Mouse (Mus musculus) hindbrain, embryonic 12.5 days (tissue): ENCODE measurements around the gene Gm3047. TPM values are rescaled to one million over a fixed set of nuclear protein-coding genes. Genes with fewer than 3 reads are reported as not detected.
"Not testable (repeated sequence)": the region's sequence is repeated elsewhere in the genome, so short reads cannot be mapped to it uniquely, and the experiment has no call there.

Experiments
- ATAC-seq: fragments of 200-750 bp; cut with Nextera tagmentation; 2 replicates; pipeline ENCODE4 v1.8.0; 2017; ENCODE audit warnings: moderate TSS enrichment; ENCODE audit not compliant: low FRiP score
- H3K27ac ChIP-seq: fragments of 300-500 bp; sonication (generic); 2 replicates; pipeline ENCODE4 v1.5.1; 2016; ENCODE audit warnings: mild to moderate bottlenecking
- H3K27me3 ChIP-seq: fragments of 300-500 bp; sonication (generic); 2 replicates; pipeline ENCODE4 v1.6.1; 2016; ENCODE audit warnings: mild to moderate bottlenecking
- H3K36me3 ChIP-seq: fragments of 300-500 bp; sonication (generic); 2 replicates; pipeline ENCODE4 v1.6.1; 2016; ENCODE audit warnings: mild to moderate bottlenecking
- H3K4me1 ChIP-seq: fragments of 300-500 bp; sonication (generic); 2 replicates; pipeline ENCODE4 v1.6.1; 2016
- H3K4me2 ChIP-seq: fragments of 300-500 bp; sonication (generic); replicated peaks from 2 replicates; pipeline ENCODE4 v1.6.1; 2016; ENCODE audit warnings: mild to moderate bottlenecking
- H3K4me3 ChIP-seq: fragments of 300-500 bp; sonication (generic); 2 replicates; pipeline ENCODE4 v1.5.1; 2016; ENCODE audit warnings: mild to moderate bottlenecking
- H3K9ac ChIP-seq: fragments of 300-500 bp; sonication (generic); 2 replicates; pipeline ENCODE4 v1.6.1; 2016; ENCODE audit warnings: mild to moderate bottlenecking, moderate library complexity
- H3K9me3 ChIP-seq: fragments of 300-500 bp; sonication (generic); replicated peaks from 2 replicates; pipeline ENCODE4 v1.6.1; 2016; ENCODE audit warnings: mild to moderate bottlenecking
- WGBS: fragments of 180-500 bp; shearing (Covaris S2); methylation state at CpG from one replicate; pipeline ENCODE4 v1.1.7; 2016; 5-methylcytosine and 5-hydroxymethylcytosine counted together
- polyA plus RNA-seq: library from polyadenylated mRNA; unstranded; fragments of >200 nt; fragmentation: Nextera tagmentation; extraction: Ambion mirVana; gene quantifications from 2 replicates; pipeline ENCODE4 v1.2.1, GENCODE M21; 2016

The Gm3047 gene
- not detected in 2 replicates for polyA plus RNA-seq

DNA sequence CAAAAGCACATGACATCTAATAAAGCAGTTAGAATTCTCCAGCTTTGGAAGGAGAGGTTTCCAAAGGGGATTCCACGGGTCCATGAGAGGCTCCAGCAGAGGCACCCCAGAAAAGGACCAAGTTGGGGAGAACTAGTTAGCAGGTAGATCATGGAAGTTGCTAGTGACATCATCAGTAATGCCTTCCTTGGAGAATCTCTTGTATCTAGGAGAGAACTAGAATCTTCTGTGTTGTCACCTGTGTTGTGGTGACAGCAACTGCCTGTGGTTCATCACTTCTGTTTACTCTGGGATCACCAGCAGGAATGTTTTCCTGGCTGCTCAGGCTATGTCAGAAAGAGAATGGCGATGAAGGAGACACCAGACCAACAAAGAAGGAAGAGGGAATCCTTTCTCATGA, at the start of gene Gm3047:
Gene Gm3047 (plus strand): TSS at position 301 of the 400 bp plus-strand sequence.
- H3K4me3 ChIP-seq, H3K9me3 ChIP-seq, ATAC-seq, H3K27ac ChIP-seq, H3K36me3 ChIP-seq, H3K4me2 ChIP-seq, H3K27me3 ChIP-seq, H3K9ac ChIP-seq, H3K4me1 ChIP-seq: not testable (repeated sequence)
- no CpG with 5 or more reads among the region's 2 CpGs for WGBS

Other genes with a start within 250 kb of the Gm3047 start
- not detected in 2 replicates for gene Gm3149, start 238.1 kb upstream of the Gm3047 start, polyA plus RNA-seq
- 0.94 and 1.4 TPM in 2 replicates for gene 2610042L04Rik, start 220.6 kb upstream of the Gm3047 start, polyA plus RNA-seq
- not detected in 2 replicates for gene Gm3159, start 157.9 kb upstream of the Gm3047 start, polyA plus RNA-seq
- gene Gm3164, start 140.0 kb upstream of the Gm3047 start, polyA plus RNA-seq: 0.93 and 2.3 TPM in 2 replicates
- not detected in 2 replicates for gene Gm3173, start 124.4 kb upstream of the Gm3047 start, polyA plus RNA-seq
- not detected in 2 replicates for gene Gm3182, start 73.7 kb upstream of the Gm3047 start, polyA plus RNA-seq
- gene Gm8159, start 76.9 kb downstream of the Gm3047 start, polyA plus RNA-seq: not detected in 2 replicates
- gene Gm3239, start 108.8 kb downstream of the Gm3047 start, polyA plus RNA-seq: 0.23 TPM in 1 of 2 replicates, not detected in the other
- gene Gm7876, start 153.8 kb downstream of the Gm3047 start, polyA plus RNA-seq: not detected in 2 replicates
- 0.65 and 1.0 TPM in 2 replicates for gene Gm3252, start 171.4 kb downstream of the Gm3047 start, polyA plus RNA-seq
- not detected in 2 replicates for gene Gm9602, start 220.9 kb downstream of the Gm3047 start, polyA plus RNA-seq